Mouse (Mus musculus) spleen, adult 2 months (tissue): Measurements from ENCODE around the gene D430041D05Rik.
"Not testable (repeated sequence)": the region's sequence is repeated elsewhere in the genome, so short reads cannot be mapped to it uniquely, and the experiment has no call there.

Experiments
- CTCF ChIP-seq: fragments of 200-500 bp; IDR thresholded peaks from 2 replicates; pipeline ENCODE4 v1.5.1; 2011; ENCODE audit warnings: mild to moderate bottlenecking, inconsistent platforms; ENCODE audit not compliant: insufficient read depth, insufficient read length, insufficient replicate concordance; ENCODE audit errors: extremely low read depth
- POLR2A ChIP-seq: fragments of 200-500 bp; IDR thresholded peaks from 2 replicates; pipeline ENCODE4 v1.6.1; 2011; ENCODE audit warnings: low read depth, low read length, inconsistent platforms

GRCm38 (mm10) chr2:104111170-104111797, 299.5 kb downstream of the D430041D05Rik start:
- not testable (repeated sequence) for TF ChIP-seq CTCF, POLR2A
